Mouse (Mus musculus) lung, adult 18-20 months (tissue): ENCODE measurements at regions not wholly inside any gene's neighbourhood (a gene's known extent, or its start where the extent isn't known, plus 50 kb on each side); places are given as distances from the start of the nearest gene placed in this dataset.
"Not testable (repeated sequence)": the region's sequence is repeated elsewhere in the genome, so short reads cannot be mapped to it uniquely, and the experiment has no call there.

Source experiments
- DNase-seq, 2 experiments: peaks; one replicate each; pipeline ENCODE4 v3.0.0; 2022; ENCODE audit warnings: mixed read lengths in 2 of 2

DNA sequence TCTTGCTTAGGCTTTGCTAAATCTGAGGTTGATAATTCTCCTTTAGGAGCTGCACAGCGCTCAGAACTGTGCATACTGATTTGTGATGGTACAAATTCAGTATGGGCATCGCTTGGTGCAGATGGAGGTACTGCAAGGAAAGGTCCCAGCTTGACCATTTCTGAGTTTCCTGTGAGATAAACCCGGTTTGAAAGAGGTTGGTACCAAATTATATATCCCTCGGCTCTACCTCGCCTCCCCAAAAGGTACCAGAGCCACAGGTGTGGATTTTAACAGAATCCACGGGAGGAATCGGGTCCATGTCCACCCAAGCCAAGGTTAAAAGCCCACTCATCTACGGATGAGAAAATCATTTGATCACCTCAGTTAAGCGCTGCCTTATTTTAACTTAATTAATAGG is 172.5 kb upstream of the Zfp808 start:
- not testable (repeated sequence) for DNase-seq

- not testable (repeated sequence) for DNase-seq
These were observed 150.8 kb upstream of the Zfp808 start for GRCm38 (mm10) chr13:61978856-61979255.

DNA sequence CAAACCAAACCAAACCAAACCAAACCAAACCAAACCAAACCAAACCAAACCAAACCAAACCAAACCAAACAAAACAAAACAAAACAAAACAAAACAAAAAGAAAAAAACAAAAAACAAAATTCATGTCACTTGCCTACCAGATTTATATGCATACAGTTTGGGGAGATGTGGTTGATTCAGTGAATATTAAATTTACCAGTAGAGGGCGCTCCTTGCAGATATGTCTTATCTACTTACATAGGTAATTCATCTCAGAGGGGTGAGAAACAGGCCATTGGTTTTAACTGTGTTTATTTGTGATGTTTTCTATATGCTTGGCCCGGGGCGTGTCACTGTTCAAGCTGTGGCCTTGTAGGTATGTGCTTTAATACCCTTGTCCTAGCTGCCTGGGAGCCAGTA is 133.2 kb upstream of the Zfp808 start:
- DNase-seq = not testable (repeated sequence)

DNA sequence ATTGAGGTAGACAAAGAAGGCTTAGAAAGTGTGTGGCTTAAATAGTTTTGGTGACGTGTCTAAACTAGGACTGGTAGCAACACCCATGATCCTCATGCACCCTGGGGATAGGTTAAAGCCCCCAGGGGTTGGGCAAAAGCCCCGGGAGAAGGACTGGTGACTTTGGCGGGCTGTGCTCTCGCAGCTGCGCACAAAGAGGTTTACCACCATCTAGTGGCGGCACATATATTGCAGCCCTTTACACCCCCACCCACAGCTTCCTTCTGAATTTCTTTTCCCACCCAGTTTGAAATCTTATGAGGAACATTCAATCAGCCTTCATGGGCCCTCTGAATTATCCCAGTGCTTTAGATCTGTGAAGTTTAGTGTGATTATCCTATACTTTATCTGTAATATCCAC is 130.9 kb upstream of the Zfp808 start:
- peak in 1 of 2 experiments; percentile 6 for DNase-seq

DNA sequence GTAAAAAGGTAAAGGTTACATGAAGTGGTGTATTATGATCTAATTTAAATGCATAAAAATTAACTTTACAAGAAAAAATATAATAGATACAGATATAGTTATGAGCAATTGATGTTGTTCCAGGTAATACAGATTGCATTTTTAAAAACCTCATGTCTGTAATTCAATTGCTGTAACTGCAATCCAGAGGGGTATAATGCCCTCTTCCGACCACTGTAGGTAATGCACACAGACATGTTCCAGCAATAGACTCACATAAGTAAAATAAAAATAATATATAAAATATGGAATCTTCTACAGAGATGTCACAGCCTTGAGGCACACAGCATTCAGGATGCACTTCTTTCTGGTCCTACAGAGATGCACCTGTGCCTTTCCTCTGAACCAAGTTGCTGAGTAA is 122.4 kb upstream of the Zfp808 start:
- DNase-seq = peak in 1 of 2 experiments; percentile 6

DNA sequence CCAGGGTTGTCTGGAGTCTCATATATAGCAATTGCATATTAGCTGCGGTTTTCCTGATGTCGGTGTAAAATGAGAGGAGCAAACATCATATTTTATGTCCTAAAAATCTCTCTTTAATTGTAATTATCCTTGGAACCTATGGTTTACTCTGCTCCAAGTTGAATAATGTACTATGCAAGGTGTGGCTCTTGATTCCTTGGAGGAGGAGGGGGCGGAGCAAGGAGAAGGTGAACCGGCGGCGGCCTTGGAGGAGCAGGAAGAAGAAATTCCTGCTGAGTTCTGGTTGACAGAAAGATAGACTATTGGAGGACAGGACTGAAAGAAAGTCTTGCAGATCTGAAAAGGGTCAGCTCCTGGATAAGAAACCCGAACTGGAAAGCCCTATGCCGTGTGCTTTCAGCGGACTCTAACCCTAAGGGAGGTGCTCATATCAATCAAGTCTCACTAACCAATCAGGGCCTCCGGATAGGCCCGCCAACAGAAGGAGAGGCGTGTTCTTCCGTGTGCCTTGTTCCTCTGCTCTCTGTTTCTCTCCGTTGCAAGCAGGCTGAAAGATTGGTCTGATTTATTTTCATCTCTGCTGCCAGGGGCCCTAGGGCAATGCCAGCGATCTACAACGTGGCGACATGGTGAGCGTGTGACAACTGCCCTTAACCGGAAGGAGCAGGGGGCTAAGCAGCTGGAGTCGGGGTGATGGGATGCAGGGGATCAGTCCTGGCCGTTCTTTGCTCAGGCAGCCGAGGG is 114.1 kb upstream of the Zfp808 start:
- DNase-seq = peak; percentile 40 to 53

- not testable (repeated sequence) for DNase-seq
These were observed 113.6 kb upstream of the Zfp808 start for GRCm38 (mm10) chr13:62016168-62016502.

- DNase-seq = not testable (repeated sequence)
These were observed 92.0 kb upstream of the Zfp808 start for GRCm38 (mm10) chr13:62037646-62038045.

DNA sequence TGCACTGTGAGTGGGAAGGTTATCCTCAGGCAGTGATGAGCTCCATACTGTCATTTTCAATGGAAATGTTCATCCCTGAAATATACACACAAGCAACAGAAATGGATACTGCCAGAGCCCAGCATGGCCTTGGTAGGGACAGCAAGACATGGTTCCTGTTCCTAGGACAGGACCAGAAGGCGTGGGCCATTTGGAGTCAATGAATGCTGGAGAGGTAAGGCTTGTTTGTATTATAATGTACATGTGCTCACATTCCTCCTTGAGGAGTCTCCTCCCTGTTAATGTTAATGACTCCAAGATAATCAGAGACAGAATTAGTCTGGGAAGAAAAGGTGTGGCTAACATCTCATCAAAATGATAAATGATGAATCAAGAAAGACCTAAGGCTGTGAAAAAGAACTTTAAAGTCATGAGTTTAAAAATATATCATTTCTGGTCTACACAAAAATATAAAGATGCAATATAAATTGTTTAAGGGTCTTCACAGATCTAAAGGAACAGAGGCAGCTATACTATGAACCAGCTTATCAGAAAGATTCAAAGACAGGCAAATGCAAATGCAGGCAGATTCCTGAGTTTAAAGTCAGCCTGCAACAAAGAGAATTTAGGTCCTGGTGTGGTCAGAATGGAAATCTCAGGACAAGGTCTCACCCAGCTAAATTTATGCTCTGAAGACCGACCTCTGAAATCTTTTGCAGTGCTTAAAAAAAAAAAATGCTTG is 51.6 kb upstream of the Zfp808 start:
- not testable (repeated sequence) for DNase-seq

DNA sequence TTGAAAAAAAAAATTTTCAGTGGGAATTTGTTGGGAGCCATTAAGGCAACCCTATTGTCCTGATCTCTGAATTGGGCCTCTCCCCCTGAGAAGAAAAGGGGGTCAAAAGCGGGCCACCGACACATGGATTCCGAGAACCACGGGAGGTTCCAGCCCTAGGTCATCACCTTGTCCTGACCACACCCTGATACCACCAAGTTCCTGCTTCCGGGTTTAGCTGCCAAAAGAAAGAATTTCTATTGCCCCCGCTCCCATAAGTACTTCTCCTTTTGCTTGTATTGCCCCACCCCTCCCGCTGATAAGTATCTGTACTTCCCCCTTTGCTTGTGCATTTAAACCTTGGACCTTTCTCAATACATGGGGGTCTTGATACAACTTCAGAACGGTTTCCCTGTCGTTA is 50.8 kb upstream of the Zfp808 start:
- DNase-seq = not testable (repeated sequence)
